33 mouse cellular contexts compared by ENCODE assay signal in genomic region chr15:18608533-18608932, GRCm38 (mm10).
"Had no signal": no experiment of that assay in that cellular context is flagged by ENCODE, and none has a peak within 500 bp of the region (broad histone marks: within the 10 kb centered on the region; RNA-seq: fewer than 3 reads in every experiment).

No protein-coding gene starts in this region.

- H3K9ac ChIP-seq: heart, embryonic 13.5 days; heart, embryonic 15.5 days; hindbrain, embryonic 12.5 days; hindbrain, embryonic 13.5 days; hindbrain, embryonic 14.5 days; hindbrain, embryonic 15.5 days; intestine, embryonic 15.5 days; kidney, embryonic 15.5 days had no signal

- H3K36me3 ChIP-seq: heart, embryonic 13.5 days; heart, embryonic 15.5 days; hindbrain, embryonic 10.5 days; hindbrain, embryonic 12.5 days; hindbrain, embryonic 13.5 days; hindbrain, embryonic 15.5 days; intestine, embryonic 15.5 days; kidney, embryonic 15.5 days had no signal

- H3K4me3 ChIP-seq: heart, embryonic 13.5 days; heart, embryonic 15.5 days; hindbrain, embryonic 10.5 days; hindbrain, embryonic 12.5 days; hindbrain, embryonic 13.5 days; hindbrain, embryonic 15.5 days; intestine, embryonic 15.5 days; kidney, embryonic 15.5 days; layer of hippocampus, adult 2 months; left cerebral cortex, adult 2 months had no signal

- DNase-seq: heart, postnatal 10 days; heart, postnatal 14 days; heart, postnatal 36 days; heart, postnatal 4 days; kidney, adult 11 months; kidney, adult 18-20 months; kidney, adult 2 months; kidney, adult 8-10 months; kidney, adult 9 months; kidney, postnatal 10 days; kidney, postnatal 14 days; kidney, postnatal 25 days; kidney, postnatal 36 days; kidney, postnatal 4 days; layer of hippocampus, adult 9-11 months; layer of hippocampus, postnatal 36 days had no signal

- H3K4me1 ChIP-seq: heart, embryonic 13.5 days; heart, embryonic 15.5 days; hindbrain, embryonic 10.5 days; hindbrain, embryonic 12.5 days; hindbrain, embryonic 13.5 days; hindbrain, embryonic 15.5 days; intestine, embryonic 15.5 days; kidney, embryonic 15.5 days had no signal

- H3K27ac ChIP-seq: heart, embryonic 13.5 days; heart, embryonic 15.5 days; hindbrain, embryonic 10.5 days; hindbrain, embryonic 12.5 days; hindbrain, embryonic 13.5 days; hindbrain, embryonic 14.5 days; hindbrain, embryonic 15.5 days; hindbrain, postnatal 0 days; intestine, embryonic 15.5 days; kidney, embryonic 15.5 days; kidney, postnatal 0 days; layer of hippocampus, adult 2 months; left cerebral cortex, adult 2 months had no signal

- H3K27me3 ChIP-seq: heart, embryonic 13.5 days; heart, embryonic 15.5 days; hindbrain, embryonic 12.5 days; hindbrain, embryonic 13.5 days; hindbrain, embryonic 15.5 days; intestine, embryonic 15.5 days; kidney, embryonic 15.5 days had no signal

- ATAC-seq: hindbrain, embryonic 16.5 days; hindbrain, postnatal 0 days; inflammation-experienced regulatory T-cells, adult 6 months; intestine, embryonic 15.5 days; intestine, embryonic 16.5 days; intestine, postnatal 0 days had no signal
